Mouse (Mus musculus): ENCODE data around the gene Krt31. TPM values are rescaled to one million over a fixed set of nuclear protein-coding genes. Genes with fewer than 3 reads are reported as not detected.

Krt31 gene
- total RNA-seq, 2 experiments from 2014 or later: not detected

DNA sequence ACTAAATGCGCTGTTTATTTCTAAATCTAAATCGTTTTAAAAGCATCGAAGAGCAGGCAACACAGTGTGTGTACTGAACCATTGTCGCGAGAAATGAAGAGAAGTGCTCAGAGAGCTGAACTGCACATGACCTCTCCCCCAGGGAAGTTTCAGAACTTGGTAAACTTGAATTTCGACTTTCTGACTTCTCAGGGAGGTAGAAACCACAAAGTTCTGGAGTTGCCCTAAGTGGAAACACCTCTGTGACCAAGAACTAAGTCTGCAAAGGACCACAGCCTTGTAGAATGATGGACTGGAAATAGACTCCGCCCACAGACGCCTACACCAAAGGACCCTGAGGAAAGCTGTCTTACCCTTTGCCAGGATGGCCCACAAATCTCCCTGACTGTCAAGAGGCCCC is 44.4 kb downstream of the Krt31 start:
- DNase-seq: no peak

DNA sequence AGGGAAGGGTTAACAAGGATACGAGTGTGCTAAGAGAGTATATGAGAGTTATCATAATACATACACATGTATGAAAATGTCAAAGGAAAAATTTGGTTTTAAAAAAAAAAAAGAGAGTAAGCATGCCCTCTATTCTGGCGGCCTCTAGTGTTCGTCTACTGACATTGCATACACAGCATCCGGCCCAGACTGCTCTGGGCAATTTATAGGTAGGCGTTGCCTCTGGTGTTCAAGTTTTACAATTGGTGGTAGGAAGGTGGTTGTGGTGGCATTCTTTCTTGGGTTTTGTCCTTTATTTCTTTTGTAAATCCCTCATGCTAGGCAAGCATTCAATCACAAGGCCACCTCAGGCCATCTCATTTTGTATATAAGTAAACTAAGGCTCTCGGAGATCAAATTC is 45.5 kb downstream of the Krt31 start:
- peak; percentile 41 to 51 for DNase-seq

DNA sequence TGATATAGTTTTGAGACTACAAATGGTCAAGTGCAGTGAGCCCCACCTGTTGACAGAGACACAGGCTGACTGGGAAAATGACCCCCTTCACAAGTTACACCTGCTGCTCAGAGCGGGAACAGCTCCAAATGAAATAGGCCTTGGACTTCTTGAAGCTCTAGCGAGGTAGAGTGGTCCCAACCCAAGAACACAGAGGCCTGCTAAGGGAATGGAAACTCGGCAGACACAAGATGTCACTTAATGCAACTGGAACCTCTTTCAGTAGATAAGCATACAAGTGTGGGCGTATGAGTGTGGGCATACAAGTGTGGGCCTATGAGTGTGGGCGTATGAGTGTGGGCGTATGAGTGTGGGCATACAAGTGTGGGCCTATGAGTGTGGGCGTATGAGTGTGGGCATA is 51.3 kb downstream of the Krt31 start:
- no peak for DNase-seq

Other genes starting within 250 kb of the Krt31 start
- gene Gm11554, start 246.1 kb downstream of the Krt31 start, total RNA-seq (2021): not detected
- gene Krtap4-13, start 240.7 kb downstream of the Krt31 start, total RNA-seq (2021): not detected
- gene Gm11564, start 234.9 kb downstream of the Krt31 start, total RNA-seq (2021): not detected
- not detected for gene 2300003K06Rik, start 212.5 kb downstream of the Krt31 start, total RNA-seq (2021)
- not detected for gene Krtap4-16, start 198.9 kb downstream of the Krt31 start, total RNA-seq (2021)
- gene Gm11568, start 192.6 kb downstream of the Krt31 start, total RNA-seq (2021): not detected
- gene Gm11559, start 186.1 kb downstream of the Krt31 start, total RNA-seq (2021): not detected
- not detected for gene Krtap9-1, start 177.2 kb downstream of the Krt31 start, total RNA-seq (2021)
- not detected for gene Gm11567, start 171.4 kb downstream of the Krt31 start, total RNA-seq (2021)
- gene Krtap31-1, start 142.6 kb downstream of the Krt31 start, total RNA-seq (2021): not detected
- not detected for gene Gm11565, start 135.8 kb downstream of the Krt31 start, total RNA-seq (2021)
- not detected for gene Krtap31-2, start 114.3 kb downstream of the Krt31 start, total RNA-seq (2021)
- not detected for gene Krtap9-5, start 102.1 kb downstream of the Krt31 start, total RNA-seq (2021)
- not detected for gene Krtap29-1, start 71.5 kb downstream of the Krt31 start, total RNA-seq (2021)
- gene Krtap16-1, start 64.0 kb downstream of the Krt31 start, total RNA-seq (2021): not detected
- gene Krtap17-1, start 56.6 kb downstream of the Krt31 start, total RNA-seq (2021): not detected
- not detected for gene Krt33a, start 34.3 kb downstream of the Krt31 start, total RNA-seq (2021)
- gene Krt33b, start 20.7 kb downstream of the Krt31 start, total RNA-seq (2021): not detected
- not detected for gene Krt34, start 9.0 kb downstream of the Krt31 start, total RNA-seq (2021)
- gene Krt32, start 37.7 kb upstream of the Krt31 start, total RNA-seq (2021): not detected
- gene Krt35, start 45.7 kb upstream of the Krt31 start, total RNA-seq (2021): not detected
- not detected for gene Krt36, start 55.1 kb upstream of the Krt31 start, total RNA-seq (2021)
- not detected for gene Krt13, start 71.0 kb upstream of the Krt31 start, total RNA-seq (2021)
- under 1 TPM; 0.23 to 0.40 TPM for gene Krt15, start 85.4 kb upstream of the Krt31 start, total RNA-seq (2021)
- gene Krt19, start 98.1 kb upstream of the Krt31 start, total RNA-seq (2021): under 1 TPM; 0.23 to 0.52 TPM
- gene Krt9, start 142.7 kb upstream of the Krt31 start, total RNA-seq (2021): 1 to 10 TPM; 2.5 to 2.7 TPM
- gene Krt14, start 157.0 kb upstream of the Krt31 start, total RNA-seq (2021): not detected
- gene Krt16, start 198.4 kb upstream of the Krt31 start, total RNA-seq (2021): not detected
- not detected for gene Krt17, start 210.5 kb upstream of the Krt31 start, total RNA-seq (2021)
- not detected for gene Krt42, start 219.3 kb upstream of the Krt31 start, total RNA-seq (2021)

Data from layer of hippocampus, postnatal 36 days (tissue).